Mouse (Mus musculus): ENCODE data around the gene Irx5.

Gene Irx5

GRCm38 (mm10) chr8:92357398-92357981, at the start of gene Irx5:
Gene Irx5, plus strand, starts transcription at chr8:92357625.
- DNase-seq (ENCODE audit: low spot score in 2 of 2) = peak in 1 of 2 experiments; percentile 64

- DNase-seq (ENCODE audit: low spot score in 2 of 2) = no peak
Measured at GRCm38 (mm10) chr8:92312178-92312577, 45.2 kb upstream of the Irx5 start.

GRCm38 (mm10) chr8:92313707-92314106, 43.7 kb upstream of the Irx5 start:
- DNase-seq (ENCODE audit: low spot score in 2 of 2) = no peak

- no peak for DNase-seq (ENCODE audit: low spot score in 2 of 2)
Measured at GRCm38 (mm10) chr8:92323751-92324150, 33.7 kb upstream of the Irx5 start.

- no peak for DNase-seq (ENCODE audit: low spot score in 2 of 2)
Measured at GRCm38 (mm10) chr8:92327176-92327575, 30.2 kb upstream of the Irx5 start.

- DNase-seq (ENCODE audit: low spot score in 2 of 2) = no peak
Measured at GRCm38 (mm10) chr8:92329273-92329672, 28.2 kb upstream of the Irx5 start.

GRCm38 (mm10) chr8:92331811-92332210, 25.6 kb upstream of the Irx5 start:
- DNase-seq (ENCODE audit: low spot score in 2 of 2) = no peak

GRCm38 (mm10) chr8:92333406-92333805, 24.0 kb upstream of the Irx5 start:
- DNase-seq (ENCODE audit: low spot score in 2 of 2) = no peak

GRCm38 (mm10) chr8:92335079-92335478, 22.3 kb upstream of the Irx5 start:
- DNase-seq (ENCODE audit: low spot score in 2 of 2) = no peak

- no peak for DNase-seq (ENCODE audit: low spot score in 2 of 2)
Measured at GRCm38 (mm10) chr8:92336041-92336440, 21.4 kb upstream of the Irx5 start.

GRCm38 (mm10) chr8:92343544-92343943, 13.9 kb upstream of the Irx5 start:
- DNase-seq (ENCODE audit: low spot score in 2 of 2) = no peak

GRCm38 (mm10) chr8:92349898-92350486, 7.4 kb upstream of the Irx5 start:
- DNase-seq (ENCODE audit: low spot score in 2 of 2) = no peak

- DNase-seq (ENCODE audit: low spot score in 2 of 2) = no peak
Measured at GRCm38 (mm10) chr8:92353405-92353804, 4.0 kb upstream of the Irx5 start.

GRCm38 (mm10) chr8:92354536-92355482, 2.6 kb upstream of the Irx5 start:
- DNase-seq (ENCODE audit: low spot score in 2 of 2) = no peak

GRCm38 (mm10) chr8:92355701-92356612, 1.5 kb upstream of the Irx5 start:
- peak; percentile 91 to 93 for DNase-seq (ENCODE audit: low spot score in 2 of 2)

- peak in 1 of 2 experiments; percentile 21 for DNase-seq (ENCODE audit: low spot score in 2 of 2)
Measured at GRCm38 (mm10) chr8:92356613-92357375, 631 bp upstream of the Irx5 start.

GRCm38 (mm10) chr8:92358141-92358999, 945 bp downstream of the Irx5 start:
- peak in 1 of 2 experiments; percentile 63 for DNase-seq (ENCODE audit: low spot score in 2 of 2)

GRCm38 (mm10) chr8:92359000-92359832, 1.8 kb downstream of the Irx5 start:
- no peak for DNase-seq (ENCODE audit: low spot score in 2 of 2)

- DNase-seq (ENCODE audit: low spot score in 2 of 2) = peak in 1 of 2 experiments; percentile 70
Measured at GRCm38 (mm10) chr8:92359833-92360082, 2.3 kb downstream of the Irx5 start.
